Mouse (Mus musculus) hindbrain, embryonic 16.5 days (tissue): Measurements from ENCODE around the gene Nkx3-2. TPM values are rescaled to one million over a fixed set of nuclear protein-coding genes. Genes with fewer than 3 reads are reported as not detected.

ENCODE experiments used
- ATAC-seq: fragments of 200-750 bp; cut with Nextera tagmentation; 2 replicates; pipeline ENCODE4 v1.8.0; 2017; ENCODE audit warnings: moderate TSS enrichment, moderate library complexity
- H3K27ac ChIP-seq: fragments of 300-500 bp; sonication (generic); 2 replicates; pipeline ENCODE4 v1.5.1; 2014; ENCODE audit warnings: low read depth, mild to moderate bottlenecking, control low read depth, low read length, moderate library complexity
- H3K27me3 ChIP-seq: fragments of 300-500 bp; sonication (generic); replicated peaks from 2 replicates; pipeline ENCODE4 v1.6.1; 2014; ENCODE audit warnings: low read length; ENCODE audit not compliant: control insufficient read depth, insufficient read depth
- H3K36me3 ChIP-seq: fragments of 300-500 bp; sonication (generic); 2 replicates; pipeline ENCODE4 v1.6.1; 2014; ENCODE audit warnings: mild to moderate bottlenecking, low read length, moderate library complexity, mixed read lengths; ENCODE audit not compliant: control insufficient read depth, insufficient read depth
- H3K4me1 ChIP-seq: fragments of 300-500 bp; sonication (generic); 2 replicates; pipeline ENCODE4 v1.6.1; 2014; ENCODE audit warnings: low read depth, low read length; ENCODE audit not compliant: control insufficient read depth, insufficient read depth
- H3K4me2 ChIP-seq: fragments of 300-500 bp; sonication (generic); 2 replicates; pipeline ENCODE4 v1.6.1; 2014; ENCODE audit warnings: mild to moderate bottlenecking, low read length, control low read depth, moderate library complexity
- H3K4me3 ChIP-seq: fragments of 300-500 bp; sonication (generic); 2 replicates; pipeline ENCODE4 v1.5.1; 2014; ENCODE audit warnings: mild to moderate bottlenecking, low read length, control low read depth, moderate library complexity
- H3K9ac ChIP-seq: fragments of 300-500 bp; sonication (generic); 2 replicates; pipeline ENCODE4 v1.6.1; 2014; ENCODE audit warnings: low read depth, mild to moderate bottlenecking, control low read depth, low read length, moderate library complexity
- H3K9me3 ChIP-seq: fragments of 300-500 bp; sonication (generic); 2 replicates; pipeline ENCODE4 v1.6.1; 2014; ENCODE audit warnings: mild to moderate bottlenecking, low read length, moderate library complexity; ENCODE audit not compliant: control insufficient read depth
- WGBS: fragments of 180-500 bp; shearing (Covaris S2); extraction: QIAGEN DNeasy Blood & Tissue Kit; methylation state at CpG from one replicate; pipeline ENCODE4 v1.1.7; 2014; 5-methylcytosine and 5-hydroxymethylcytosine counted together
- polyA plus RNA-seq: library from polyadenylated mRNA; unstranded; fragments of >200 nt; fragmentation: Nextera tagmentation; extraction: Ambion mirVana; gene quantifications from 2 replicates; pipeline ENCODE4 v1.2.1, GENCODE M21; 2015

The Nkx3-2 gene
- polyA plus RNA-seq, 1 experiment from 2014 or later = not detected

GRCm38 (mm10) chr5:41765626-41766405 is 1.5 kb upstream of the Nkx3-2 start:
- no peak overlapping the region for H3K9ac ChIP-seq
- H3K36me3 ChIP-seq = no peaks in the 10 kb centered on the region
- under 1% methylated on average over 14 of the region's 14 CpGs for WGBS
- H3K4me1 ChIP-seq = peaks cover 27% of the 10 kb centered on the region
- no peak overlapping the region for H3K4me2 ChIP-seq
- H3K27me3 ChIP-seq = peaks cover 36% of the 10 kb centered on the region
- no peak overlapping the region for H3K4me3 ChIP-seq
- H3K27ac ChIP-seq = no peak overlapping the region
- H3K9me3 ChIP-seq = no peaks in the 10 kb centered on the region
- no peak for ATAC-seq

DNA sequence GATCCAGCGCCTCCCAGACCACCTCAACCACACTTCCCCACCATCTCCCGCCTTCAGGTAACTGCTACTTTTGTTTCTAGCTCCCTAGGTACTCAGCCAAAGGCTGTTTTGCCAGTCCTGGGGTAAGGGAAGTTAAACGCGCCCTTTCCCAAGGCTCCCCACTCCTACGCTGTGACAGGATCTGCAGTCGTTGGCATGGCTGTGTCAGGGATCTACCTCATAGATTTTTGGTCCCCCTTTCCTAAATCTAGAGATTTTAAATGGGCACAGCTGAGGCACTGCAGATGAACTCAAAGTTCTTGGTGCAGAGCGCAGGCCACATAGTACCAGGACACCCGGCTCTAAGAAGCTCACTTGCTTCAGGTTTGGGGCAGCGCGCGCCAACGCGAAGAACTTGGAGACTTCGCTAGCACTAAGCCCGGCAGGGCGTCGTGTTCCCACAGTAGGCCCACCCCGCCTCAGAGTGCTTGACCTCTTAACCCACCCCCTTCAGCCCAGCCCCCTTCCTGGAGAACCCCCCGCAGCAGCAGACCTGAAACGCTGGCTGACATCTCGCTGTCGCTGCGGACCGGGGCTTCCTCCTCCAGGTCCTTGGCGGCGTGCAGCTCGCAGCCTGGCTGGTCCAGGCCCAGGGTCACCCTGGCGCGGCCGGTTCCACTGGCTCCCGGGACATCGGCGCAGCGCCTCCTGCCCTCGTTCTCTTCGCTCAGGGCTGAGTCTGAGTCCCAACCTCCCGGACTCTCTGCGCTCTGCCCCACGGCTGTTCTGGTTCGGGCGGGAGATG is 1.2 kb downstream of the Nkx3-2 start:
- no peak overlapping the region for H3K27ac ChIP-seq
- peak overlapping the region; percentile 34 for H3K4me3 ChIP-seq
- H3K9ac ChIP-seq = no peak overlapping the region
- peak; percentile 29 for ATAC-seq
- peak overlapping the region; percentile 46 for H3K4me2 ChIP-seq
- WGBS = 1% methylated on average over 40 of the region's 41 CpGs
- H3K4me1 ChIP-seq = peaks cover 27% of the 10 kb centered on the region
- no peaks in the 10 kb centered on the region for H3K36me3 ChIP-seq
- peaks cover 42% of the 10 kb centered on the region for H3K27me3 ChIP-seq
- no peaks in the 10 kb centered on the region for H3K9me3 ChIP-seq

DNA sequence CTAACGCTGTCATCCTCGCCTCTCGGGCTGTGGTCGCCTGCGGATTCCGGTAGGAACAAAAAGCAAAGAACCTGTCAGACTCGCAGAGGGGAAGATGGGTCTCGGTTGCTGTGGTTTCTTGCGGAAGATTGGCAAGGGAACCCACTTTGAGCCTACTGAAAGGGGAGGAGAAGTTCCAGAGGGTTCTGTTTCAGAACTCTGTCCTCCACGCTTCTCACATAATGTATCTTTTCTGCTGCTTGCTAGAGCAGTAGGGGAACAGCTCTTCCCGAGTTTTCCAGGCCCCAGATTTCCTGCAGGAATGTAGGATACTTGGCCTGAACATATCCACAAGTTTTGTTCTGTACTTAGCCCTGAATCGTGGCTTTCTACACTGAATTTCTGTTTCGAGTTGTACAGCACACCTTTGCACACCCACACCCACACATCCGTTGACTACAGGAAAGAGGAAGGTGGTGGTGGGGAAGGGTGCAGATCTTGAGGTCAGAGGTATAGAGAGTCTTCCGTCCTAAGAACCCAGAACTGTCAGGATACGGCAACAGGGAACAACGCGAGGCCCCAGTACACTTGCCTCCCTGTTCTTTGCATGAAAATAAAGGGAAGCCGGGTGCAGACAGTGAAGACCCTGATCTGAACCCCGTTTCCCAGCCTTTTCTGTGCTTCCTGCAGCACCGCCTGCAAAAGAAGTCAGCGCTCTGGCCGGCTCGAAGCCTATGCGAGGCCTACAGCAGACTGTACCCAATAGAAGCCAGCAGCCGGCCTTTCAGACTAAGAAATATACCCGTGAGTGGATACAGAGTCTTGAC is 2.0 kb downstream of the Nkx3-2 start:
- Histone ChIP-seq H3K4me3 (peak overlapping the region; percentile 13; the same call in 1 of the 2 replicates), H3K4me2 (peak overlapping the region; percentile 11; the same call in 1 of the 2 replicates), H3K9me3 (no peaks in the 10 kb centered on the region), H3K27me3 (peaks cover 49% of the 10 kb centered on the region), H3K9ac (no peak overlapping the region), H3K4me1 (peaks cover 19% of the 10 kb centered on the region), H3K27ac (no peak overlapping the region), H3K36me3 (no peaks in the 10 kb centered on the region)
- no peak for ATAC-seq
- 4% methylated on average over 27 of the region's 27 CpGs for WGBS

GRCm38 (mm10) chr5:41761509-41762140 is 2.7 kb downstream of the Nkx3-2 start:
- Histone ChIP-seq H3K36me3 (no peaks in the 10 kb centered on the region), H3K27me3 (peaks cover 53% of the 10 kb centered on the region), H3K4me3 (peak overlapping the region; percentile 13; the same call in 1 of the 2 replicates), H3K9ac (no peak overlapping the region), H3K9me3 (no peaks in the 10 kb centered on the region), H3K4me2 (peak overlapping the region; percentile 11; the same call in 1 of the 2 replicates), H3K27ac (no peak overlapping the region), H3K4me1 (peaks cover 19% of the 10 kb centered on the region)
- WGBS = under 1% methylated on average over 56 of the region's 56 CpGs
- no peak for ATAC-seq

- WGBS = 3% methylated on average over 22 of the region's 22 CpGs
- H3K9me3 ChIP-seq = no peaks in the 10 kb centered on the region
- H3K36me3 ChIP-seq = no peaks in the 10 kb centered on the region
- peaks cover 54% of the 10 kb centered on the region for H3K27me3 ChIP-seq
- no peak for ATAC-seq
- H3K4me2 ChIP-seq = no peak overlapping the region
- no peak overlapping the region for H3K27ac ChIP-seq
- H3K4me3 ChIP-seq = no peak overlapping the region
- no peak overlapping the region for H3K9ac ChIP-seq
- H3K4me1 ChIP-seq = peaks cover 19% of the 10 kb centered on the region
Measured at GRCm38 (mm10) chr5:41760831-41761508, 3.3 kb downstream of the Nkx3-2 start.

GRCm38 (mm10) chr5:41760071-41760470 is 4.2 kb downstream of the Nkx3-2 start:
- WGBS = 5% methylated on average over 8 of the region's 8 CpGs
- H3K9me3 ChIP-seq = no peaks in the 10 kb centered on the region
- ATAC-seq = no peak

DNA sequence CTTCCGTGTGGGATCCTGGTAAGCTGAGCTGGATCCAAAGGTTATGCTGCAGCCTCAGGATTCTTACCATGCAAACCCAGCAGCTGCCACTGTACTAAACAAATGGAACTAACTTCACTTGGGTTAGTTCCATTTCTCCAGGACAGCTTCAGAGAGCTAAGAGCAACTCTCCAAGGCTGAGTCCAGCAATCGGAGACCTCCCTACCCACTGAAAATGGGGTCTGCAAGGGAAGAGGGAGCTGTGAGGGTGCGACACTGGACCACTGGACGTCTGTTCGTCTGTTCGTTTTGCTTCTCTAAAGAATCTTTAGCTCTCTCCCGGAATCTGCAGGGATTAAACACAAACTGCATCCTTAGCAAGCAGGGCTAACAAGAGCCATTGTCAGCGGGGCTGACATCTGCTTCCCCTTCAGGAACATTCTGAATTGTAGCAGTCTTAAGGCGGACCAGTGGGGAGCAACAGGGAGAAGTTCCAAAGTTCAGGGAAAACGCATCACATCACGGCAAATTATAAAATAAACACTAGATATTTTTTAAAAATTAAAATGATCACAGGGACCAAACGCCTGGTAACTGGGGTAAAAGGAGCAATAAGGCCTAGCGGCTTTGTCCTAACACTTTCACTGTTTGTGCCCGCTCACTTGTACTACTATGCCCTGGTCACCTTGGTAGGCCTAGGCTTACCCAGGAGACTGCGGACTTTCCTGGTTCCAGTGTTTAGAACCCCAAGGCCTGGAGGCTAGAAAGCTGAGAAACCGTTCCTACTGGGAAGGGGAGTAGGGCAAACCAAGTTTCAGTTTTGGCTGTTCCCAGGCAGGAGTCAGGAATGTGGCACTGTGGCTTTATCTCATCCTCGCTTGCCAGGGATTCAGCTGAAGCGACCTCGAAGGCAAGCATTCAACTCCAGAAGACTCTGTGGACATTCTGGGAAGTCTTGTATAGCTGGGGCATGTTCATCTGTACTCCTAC is 5.3 kb downstream of the Nkx3-2 start:
- no peaks in the 10 kb centered on the region for H3K9me3 ChIP-seq
- H3K4me1 ChIP-seq = peaks cover 16% of the 10 kb centered on the region
- ATAC-seq = no peak
- no peak overlapping the region for H3K4me2 ChIP-seq
- no peak overlapping the region for H3K4me3 ChIP-seq
- 7% methylated on average over 19 of the region's 19 CpGs for WGBS
- no peak overlapping the region for H3K9ac ChIP-seq
- no peak overlapping the region for H3K27ac ChIP-seq
- H3K27me3 ChIP-seq = peaks cover 65% of the 10 kb centered on the region
- H3K36me3 ChIP-seq = no peaks in the 10 kb centered on the region

More at GRCm38 (mm10) chr5:41760071-41760470, 4.2 kb downstream of the Nkx3-2 start:
- Histone ChIP-seq H3K9ac (no peak overlapping the region), H3K4me2 (no peak overlapping the region), H3K27ac (no peak overlapping the region), H3K4me1 (peaks cover 19% of the 10 kb centered on the region), H3K27me3 (peaks cover 60% of the 10 kb centered on the region), H3K36me3 (no peaks in the 10 kb centered on the region), H3K4me3 (no peak overlapping the region)
